Mouse (Mus musculus): ENCODE results near the gene Tbc1d8. TPM values are rescaled to one million over a fixed set of nuclear protein-coding genes. Genes with fewer than 3 reads are reported as not detected.

Gene Tbc1d8
- polyA plus RNA-seq, 1 experiment from 2014 or later: 3.0 TPM

- H3K4me1 ChIP-seq (replicated peaks): peaks cover 8% of the 10 kb centered on the region
Measured at GRCm38 (mm10) chr1:39376121-39376520, 102.4 kb downstream of the Tbc1d8 start.

GRCm38 (mm10) chr1:39374231-39374809 lies 104.2 kb downstream of the Tbc1d8 start:
- Histone ChIP-seq H3K27me3 (no peaks in the 10 kb centered on the region), H3K4me1 (replicated peaks) (peaks cover 15% of the 10 kb centered on the region), H3K4me2 (no peak overlapping the region), H3K9me3 (replicated peaks) (no peaks in the 10 kb centered on the region), H3K9ac (no peak overlapping the region), H3K27ac (no peak overlapping the region), H3K36me3 (peaks cover 64% of the 10 kb centered on the region), H3K4me3 (replicated peaks) (no peak overlapping the region)
- 72% methylated on average over 5 of the region's 5 CpGs for WGBS (ENCODE audit: insufficient replicate concordance)
- DNase-seq (no peak), ATAC-seq (ENCODE audit: low read depth) (no peak)

More at GRCm38 (mm10) chr1:39376121-39376520, 102.4 kb downstream of the Tbc1d8 start:
- Histone ChIP-seq H3K9ac (no peak overlapping the region), H3K4me3 (replicated peaks) (no peak overlapping the region), H3K9me3 (replicated peaks) (no peaks in the 10 kb centered on the region), H3K27me3 (no peaks in the 10 kb centered on the region), H3K27ac (no peak overlapping the region), H3K4me2 (no peak overlapping the region), H3K36me3 (peaks cover 48% of the 10 kb centered on the region)
- WGBS (ENCODE audit: insufficient replicate concordance): 76% methylated on average over 7 of the region's 7 CpGs
- DNase-seq (no peak), ATAC-seq (ENCODE audit: low read depth) (no peak)

- Histone ChIP-seq H3K4me2 (no peak overlapping the region), H3K36me3 (peaks cover 71% of the 10 kb centered on the region), H3K9ac (no peak overlapping the region), H3K27me3 (no peaks in the 10 kb centered on the region), H3K27ac (no peak overlapping the region), H3K4me1 (replicated peaks) (peaks cover 17% of the 10 kb centered on the region), H3K9me3 (replicated peaks) (no peaks in the 10 kb centered on the region), H3K4me3 (replicated peaks) (no peak overlapping the region)
- WGBS (ENCODE audit: insufficient replicate concordance): 61% methylated on average over 4 of the region's 4 CpGs
- ATAC-seq (ENCODE audit: low read depth): no peak
- no peak for DNase-seq
Measured at GRCm38 (mm10) chr1:39373378-39373777, 105.2 kb downstream of the Tbc1d8 start.

GRCm38 (mm10) chr1:39372220-39372843 lies 106.2 kb downstream of the Tbc1d8 start:
- no peak for ATAC-seq (ENCODE audit: low read depth)
- WGBS (ENCODE audit: insufficient replicate concordance): 60% methylated on average over 8 of the region's 8 CpGs
- no peak overlapping the region for H3K4me2 ChIP-seq
- DNase-seq: no peak
- no peaks in the 10 kb centered on the region for H3K27me3 ChIP-seq
- peaks cover 65% of the 10 kb centered on the region for H3K36me3 ChIP-seq
- H3K27ac ChIP-seq: peak overlapping the region; percentile 15; the same call in 1 of the 2 replicates
- H3K4me1 ChIP-seq (replicated peaks): peaks cover 19% of the 10 kb centered on the region
- no peak overlapping the region for H3K9ac ChIP-seq
- H3K9me3 ChIP-seq (replicated peaks): no peaks in the 10 kb centered on the region
- no peak overlapping the region for H3K4me3 ChIP-seq (replicated peaks)

- peak overlapping the region; percentile 95 for H3K4me3 ChIP-seq (replicated peaks)
- H3K4me2 ChIP-seq: peak overlapping the region; percentile 85
- H3K27me3 ChIP-seq: peaks cover 6% of the 10 kb centered on the region; the same call in 1 of the 2 replicates
- H3K9ac ChIP-seq: peak overlapping the region; percentile 96
- ATAC-seq (ENCODE audit: low read depth) (no peak), DNase-seq (no peak)
- peaks cover 24% of the 10 kb centered on the region for H3K4me1 ChIP-seq (replicated peaks)
- peaks cover 57% of the 10 kb centered on the region for H3K36me3 ChIP-seq
- peak overlapping the region; percentile 88; the same call in 1 of the 2 replicates for H3K27ac ChIP-seq
- 37% methylated on average over 6 of the region's 6 CpGs for WGBS (ENCODE audit: insufficient replicate concordance)
- no peaks in the 10 kb centered on the region for H3K9me3 ChIP-seq (replicated peaks)
Measured at GRCm38 (mm10) chr1:39370431-39370830, 108.1 kb downstream of the Tbc1d8 start.

- Histone ChIP-seq H3K27ac (peak overlapping the region; percentile 88), H3K9me3 (replicated peaks) (no peaks in the 10 kb centered on the region), H3K36me3 (peaks cover 47% of the 10 kb centered on the region), H3K4me1 (replicated peaks) (peaks cover 24% of the 10 kb centered on the region), H3K4me3 (replicated peaks) (peak overlapping the region; percentile 95), H3K4me2 (peak overlapping the region; percentile 85), H3K9ac (peak overlapping the region; percentile 96), H3K27me3 (peaks cover 6% of the 10 kb centered on the region; the same call in 1 of the 2 replicates)
- WGBS (ENCODE audit: insufficient replicate concordance): under 1% methylated on average over 34 of the region's 34 CpGs
- peak; percentile 8 for ATAC-seq (ENCODE audit: low read depth)
- no peak for DNase-seq
Measured at GRCm38 (mm10) chr1:39368267-39368841, 110.2 kb downstream of the Tbc1d8 start.

- peak within 1 kb of the TSS; percentile 88 for H3K27ac ChIP-seq
- H3K4me1 ChIP-seq (replicated peaks): peaks cover 25% of the 10 kb centered on the region
- peaks cover 41% of the 10 kb centered on the region for H3K36me3 ChIP-seq
- DNase-seq: peak; percentile 87
- H3K4me2 ChIP-seq: peak within 1 kb of the TSS; percentile 85
- peaks cover 6% of the 10 kb centered on the region; the same call in 1 of the 2 replicates for H3K27me3 ChIP-seq
- ATAC-seq (ENCODE audit: low read depth): peak; percentile 98
- peak within 1 kb of the TSS; percentile 96 for H3K9ac ChIP-seq
- H3K4me3 ChIP-seq (replicated peaks): peak within 1 kb of the TSS; percentile 95
- 1% methylated on average over 58 of the region's 62 CpGs for WGBS (ENCODE audit: insufficient replicate concordance)
- no peaks in the 10 kb centered on the region for H3K9me3 ChIP-seq (replicated peaks)
Measured at GRCm38 (mm10) chr1:39367601-39368266, 110.8 kb downstream of the Tbc1d8 start, which contains the start of gene Rpl31. Rpl31 (plus strand) TSS chr1:39367842.

- H3K27me3 ChIP-seq: peaks cover 6% of the 10 kb centered on the region; the same call in 1 of the 2 replicates
- ATAC-seq (ENCODE audit: low read depth): no peak
- WGBS (ENCODE audit: insufficient replicate concordance): 29% methylated on average over 6 of the region's 6 CpGs
- peak overlapping the region; percentile 85 for H3K4me2 ChIP-seq
- DNase-seq: no peak
- no peaks in the 10 kb centered on the region for H3K9me3 ChIP-seq (replicated peaks)
- peaks cover 34% of the 10 kb centered on the region for H3K36me3 ChIP-seq
- peak overlapping the region; percentile 95 for H3K4me3 ChIP-seq (replicated peaks)
- peaks cover 32% of the 10 kb centered on the region for H3K4me1 ChIP-seq (replicated peaks)
- H3K9ac ChIP-seq: no peak overlapping the region
- H3K27ac ChIP-seq: no peak overlapping the region
Measured at GRCm38 (mm10) chr1:39367045-39367444, 111.5 kb downstream of the Tbc1d8 start.

GRCm38 (mm10) chr1:39365562-39365961 lies 113.0 kb downstream of the Tbc1d8 start:
- Histone ChIP-seq H3K4me3 (replicated peaks) (no peak overlapping the region), H3K4me1 (replicated peaks) (peaks cover 44% of the 10 kb centered on the region), H3K27ac (no peak overlapping the region), H3K4me2 (no peak overlapping the region), H3K27me3 (peaks cover 9% of the 10 kb centered on the region; the same call in 1 of the 2 replicates), H3K9me3 (replicated peaks) (no peaks in the 10 kb centered on the region), H3K9ac (no peak overlapping the region), H3K36me3 (peaks cover 19% of the 10 kb centered on the region)
- ATAC-seq (ENCODE audit: low read depth) (no peak), DNase-seq (no peak)
- 75% methylated on average over 1 of the region's 1 CpGs for WGBS (ENCODE audit: insufficient replicate concordance)

GRCm38 (mm10) chr1:39362515-39362893 lies 116.1 kb downstream of the Tbc1d8 start:
- Histone ChIP-seq H3K27ac (no peak overlapping the region), H3K4me2 (peak overlapping the region; percentile 51), H3K9me3 (replicated peaks) (no peaks in the 10 kb centered on the region), H3K27me3 (peaks cover 9% of the 10 kb centered on the region; the same call in 1 of the 2 replicates), H3K9ac (0 out of 2 replicates have a peak overlapping the region, but pooled peaks have one; percentile 26), H3K36me3 (no peaks in the 10 kb centered on the region), H3K4me1 (replicated peaks) (peaks cover 33% of the 10 kb centered on the region), H3K4me3 (replicated peaks) (peak overlapping the region; percentile 12; the same call in 1 of the 2 replicates)
- 36% methylated on average over 7 of the region's 7 CpGs for WGBS (ENCODE audit: insufficient replicate concordance)
- DNase-seq: no peak
- ATAC-seq (ENCODE audit: low read depth): peak; percentile 72

Data from liver, embryonic 13.5 days (tissue).